Mouse (Mus musculus): ENCODE measurements around the gene Auts2. TPM values are rescaled to one million over a fixed set of nuclear protein-coding genes. Genes with fewer than 3 reads are reported as not detected.

Gene Auts2
- total and polyA plus RNA-seq, 3 experiments: not detected

DNA sequence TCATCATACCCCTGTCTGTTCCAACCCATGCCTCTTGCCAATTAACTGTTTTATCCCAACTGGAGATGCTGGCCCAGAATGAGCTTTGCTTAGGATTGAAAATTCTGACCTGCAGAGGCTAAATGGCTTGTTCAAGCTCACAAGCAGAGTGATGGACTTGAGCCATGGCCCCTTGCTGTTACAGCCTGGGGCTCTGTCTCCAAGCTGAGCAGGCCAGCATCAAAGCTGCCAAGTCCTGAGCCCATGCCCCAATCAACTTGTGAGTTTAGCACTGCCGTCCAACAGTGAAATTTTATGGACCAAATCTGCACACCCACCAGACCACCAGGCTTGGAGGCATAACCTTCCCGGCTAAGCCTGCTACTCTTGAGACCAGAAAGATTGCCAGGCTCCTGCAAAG, 1012.3 kb downstream of the Auts2 start:
- H3K4me3 ChIP-seq (replicated peaks in 1 of 3; ENCODE audit: low read depth in 2 of 3, low read length in 2 of 3, poor library complexity in 1 of 3): no peak overlapping the region
- TF ChIP-seq CHD1 (IDR thresholded peaks at IDR 0.05; ENCODE audit: low read depth, low read length): no peak
- no peak for TF ChIP-seq JUN (IDR thresholded peaks at IDR 0.05; ENCODE audit: insufficient read depth, low read depth, low read length)
- no peak for TF ChIP-seq KAT2A (IDR thresholded peaks at IDR 0.05; ENCODE audit: insufficient replicate concordance, low read length)
- no peak for TF ChIP-seq POLR2AphosphoS2 (IDR thresholded peaks at IDR 0.05; ENCODE audit: low read depth, low read length)
- TF ChIP-seq E2F4 (IDR thresholded peaks at IDR 0.05; ENCODE audit: insufficient replicate concordance, low read depth, low read length): no peak
- no peak for TF ChIP-seq NELFE (IDR thresholded peaks at IDR 0.05; ENCODE audit: low read depth, low read length)
- TF ChIP-seq UBTF (IDR thresholded peaks at IDR 0.05; ENCODE audit: low read depth, low read length): no peak
- TF ChIP-seq RCOR1 (conservative IDR thresholded peaks at IDR 0.05; ENCODE audit: low read depth, low read length): no peak
- TF ChIP-seq SIN3A (IDR thresholded peaks at IDR 0.05; ENCODE audit: low read length): no peak
- no peak for TF ChIP-seq EP300 (IDR thresholded peaks at IDR 0.05; ENCODE audit: low read length)
- no peak for TF ChIP-seq USF1 (IDR thresholded peaks at IDR 0.05; ENCODE audit: low read depth, low read length)
- TF ChIP-seq RAD21 (IDR thresholded peaks at IDR 0.05; ENCODE audit: low read depth, low read length): no peak
- no peak for TF ChIP-seq JUND (conservative IDR thresholded peaks at IDR 0.05; ENCODE audit: low read depth, low read length)
- TF ChIP-seq NRF1 (IDR thresholded peaks at IDR 0.05; ENCODE audit: low read depth, low read length): no peak
- no peak for TF ChIP-seq CTCF (conservative IDR thresholded peaks at IDR 0.05 in 1 of 2, IDR thresholded peaks at IDR 0.05 in 1 of 2; ENCODE audit: low read depth in 2 of 2, low read length in 2 of 2)
- TF ChIP-seq MAX (IDR thresholded peaks at IDR 0.05; ENCODE audit: low read length): no peak
- no peak for TF ChIP-seq MEF2A (IDR thresholded peaks at IDR 0.05; ENCODE audit: borderline replicate concordance, low read depth, low read length)
- no peak for TF ChIP-seq USF2 (conservative IDR thresholded peaks at IDR 0.05; ENCODE audit: low read depth, low read length)
- no peak overlapping the region for H3K27ac ChIP-seq (ENCODE audit: insufficient read depth, low read depth)
- no peak for DNase-seq (ENCODE audit: extremely low read depth)
- no peak overlapping the region for H3K4me2 ChIP-seq (ENCODE audit: insufficient read depth, low read depth, poor library complexity, severe bottlenecking)
- H3K9ac ChIP-seq (ENCODE audit: insufficient read depth, low read depth): no peak overlapping the region
- no peaks in the 10 kb centered on the region for H3K79me2 ChIP-seq (replicated peaks; ENCODE audit: control insufficient read depth, extremely low read depth, insufficient read depth, poor library complexity, severe bottlenecking)
- no peaks in the 10 kb centered on the region for H3K4me1 ChIP-seq (ENCODE audit: control insufficient read depth in 1 of 2, insufficient read depth in 2 of 2)
- in situ Hi-C loops (cut with MboI; ENCODE audit: low pct_ligation_motif_present, low pct_unique_long_range_greater_than_20kb, low sequenced_read_pairs): no loop called here
- dilution Hi-C loops (cut with MboI; ENCODE audit: extremely low pct_ligation_motif_present, extremely low pct_unique_long_range_greater_than_20kb, low sequenced_read_pairs): no loop called here
- H3K36me3 ChIP-seq (replicated peaks in 1 of 2; ENCODE audit: control insufficient read depth in 1 of 2, insufficient read depth in 1 of 2, low read length in 1 of 2): no peaks in the 10 kb centered on the region
- peaks cover 64% of the 10 kb centered on the region for H3K9me3 ChIP-seq (replicated peaks; ENCODE audit: low read length)
- no peaks in the 10 kb centered on the region for H3K27me3 ChIP-seq (replicated peaks)

GRCm38 (mm10) chr5:131526666-131527065, 1016.5 kb downstream of the Auts2 start:
- in situ Hi-C loops (cut with MboI; ENCODE audit: low pct_ligation_motif_present, low pct_unique_long_range_greater_than_20kb, low sequenced_read_pairs) (no loop called here), dilution Hi-C loops (cut with MboI; ENCODE audit: extremely low pct_ligation_motif_present, extremely low pct_unique_long_range_greater_than_20kb, low sequenced_read_pairs) (no loop called here)
- Histone ChIP-seq H3K9ac (ENCODE audit: insufficient read depth, low read depth) (no peak overlapping the region), H3K4me2 (ENCODE audit: insufficient read depth, low read depth, poor library complexity, severe bottlenecking) (no peak overlapping the region), H3K27ac (ENCODE audit: insufficient read depth, low read depth) (no peak overlapping the region), H3K27me3 (replicated peaks) (no peaks in the 10 kb centered on the region), H3K4me3 (replicated peaks in 1 of 3; ENCODE audit: low read depth in 2 of 3, low read length in 2 of 3, poor library complexity in 1 of 3) (no peak overlapping the region), H3K36me3 (replicated peaks in 1 of 2; ENCODE audit: control insufficient read depth in 1 of 2, insufficient read depth in 1 of 2, low read length in 1 of 2) (no peaks in the 10 kb centered on the region), H3K9me3 (replicated peaks; ENCODE audit: low read length) (peaks cover 78% of the 10 kb centered on the region), H3K79me2 (replicated peaks; ENCODE audit: control insufficient read depth, extremely low read depth, insufficient read depth, poor library complexity, severe bottlenecking) (no peaks in the 10 kb centered on the region), H3K4me1 (ENCODE audit: control insufficient read depth in 1 of 2, insufficient read depth in 2 of 2) (no peaks in the 10 kb centered on the region)
- DNase-seq (ENCODE audit: extremely low read depth): no peak
- TF ChIP-seq TBP (conservative IDR thresholded peaks at IDR 0.05; ENCODE audit: low read depth, low read length): no peak
- no peak for TF ChIP-seq JUN (IDR thresholded peaks at IDR 0.05; ENCODE audit: insufficient read depth, low read depth, low read length)
- no peak for TF ChIP-seq GABPA (IDR thresholded peaks at IDR 0.05; ENCODE audit: insufficient replicate concordance, low read depth, low read length)
- TF ChIP-seq TCF12 (IDR thresholded peaks at IDR 0.05; ENCODE audit: low read depth, low read length): no peak
- TF ChIP-seq IRF4 (IDR thresholded peaks at IDR 0.05; ENCODE audit: low read depth, low read length): no peak
- no peak for TF ChIP-seq ZMIZ1 (IDR thresholded peaks at IDR 0.05; ENCODE audit: low read depth, low read length)
- TF ChIP-seq HCFC1 (IDR thresholded peaks at IDR 0.05; ENCODE audit: low read depth, low read length): no peak
- no peak for TF ChIP-seq ETS1 (conservative IDR thresholded peaks at IDR 0.05; ENCODE audit: low read depth, low read length)
- TF ChIP-seq RCOR1 (conservative IDR thresholded peaks at IDR 0.05; ENCODE audit: low read depth, low read length): no peak
- TF ChIP-seq MAFK (IDR thresholded peaks at IDR 0.05; ENCODE audit: insufficient replicate concordance, low read length): no peak
- no peak for TF ChIP-seq CHD1 (IDR thresholded peaks at IDR 0.05; ENCODE audit: low read depth, low read length)
- no peak for TF ChIP-seq UBTF (IDR thresholded peaks at IDR 0.05; ENCODE audit: low read depth, low read length)
- no peak for TF ChIP-seq MXI1 (IDR thresholded peaks at IDR 0.05; ENCODE audit: low read depth, low read length)
- TF ChIP-seq ELF1 (IDR thresholded peaks at IDR 0.05; ENCODE audit: low read depth, low read length): no peak
- TF ChIP-seq BHLHE40 (IDR thresholded peaks at IDR 0.05; ENCODE audit: low read depth, low read length): no peak
- no peak for TF ChIP-seq POLR2A (IDR thresholded peaks at IDR 0.05; ENCODE audit: low read depth, low read length)
- TF ChIP-seq MAZ (IDR thresholded peaks at IDR 0.05; ENCODE audit: low read depth, low read length): no peak

Measured in CH12.LX (cell line).